ENCODE assay signal across 20 mouse cellular contexts in the genomic region with DNA sequence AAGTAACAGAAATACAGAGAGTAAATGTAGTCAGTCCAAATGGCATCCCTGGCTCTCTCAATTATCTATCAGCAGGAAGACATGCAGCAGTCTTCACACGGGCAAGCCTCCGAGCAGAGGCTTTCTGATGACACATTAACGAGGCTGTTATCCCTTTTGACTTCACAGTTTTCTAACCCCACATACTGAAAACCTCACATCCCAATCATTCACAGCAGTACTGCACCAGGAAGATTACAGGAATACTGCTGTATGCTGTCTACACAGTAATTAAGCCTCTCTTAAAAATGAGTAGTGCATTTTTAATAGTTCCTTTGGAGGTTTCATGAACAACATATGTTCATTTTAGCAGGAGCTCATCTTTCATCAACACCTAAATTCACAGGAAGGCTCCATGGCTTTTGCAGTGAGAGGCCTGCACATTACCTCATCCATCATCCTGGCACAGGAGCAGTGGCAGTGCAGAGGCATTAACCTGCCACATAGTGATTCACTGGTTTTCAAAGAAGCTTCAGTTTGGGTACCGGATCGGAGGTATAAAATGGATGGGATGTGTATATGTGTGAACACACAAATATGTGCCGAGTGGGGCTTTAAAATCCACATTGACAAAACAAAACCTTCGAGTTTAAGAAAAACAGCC.
DNase-seq lines count a peak whose midpoint lies in the region; ATAC-seq lines count a peak whose summit lies in the region.
"Had no signal": no experiment of that assay in that cellular context is flagged by ENCODE, and none has a peak within 500 bp of the region (broad histone marks: within the 10 kb centered on the region; RNA-seq: fewer than 3 reads in every experiment).

No protein-coding gene starts in this region.

- H3K36me3 ChIP-seq in forebrain, embryonic 16.5 days (ENCODE audit: control insufficient read depth, insufficient read depth), result no peaks in the 10 kb centered on the region
- H3K36me3 ChIP-seq: limb, embryonic 15.5 days had no signal

- peak; percentile 9 for DNase-seq in brain, adult 2 months (ENCODE audit: low read depth, low spot score)
- peak; percentile 24 for DNase-seq in embryo, embryonic 10 days (ENCODE audit: low spot score)
- DNase-seq in mesoderm, embryonic 11.5 days (ENCODE audit: low read depth, low spot score), result peak; percentile 57
- DNase-seq in testis, postnatal 14 days (ENCODE audit: low spot score), result no peak
- DNase-seq in gastrocnemius, adult 8-10 months (ENCODE audit: low spot score in 2 of 2), result no peak
- no peak for DNase-seq in B cell, adult 2 months
- DNase-seq: adrenal gland, adult 2 months; cerebellum, adult 9-11 months; gastrocnemius, adult 2 months; heart, adult 2 months; heart, postnatal 14 days; kidney, postnatal 14 days; layer of hippocampus, adult 9-11 months; lung, embryonic 14.5 days; right cerebral cortex, postnatal 25 days had no signal

- H3K27ac ChIP-seq in forebrain, embryonic 16.5 days (ENCODE audit: low read length), result no peak overlapping the region
- H3K27ac ChIP-seq: gastrocnemius, adult 2 months; heart, adult 2 months; limb, embryonic 15.5 days; macrophage had no signal

- H3K9ac ChIP-seq in forebrain, embryonic 16.5 days (replicated peaks; ENCODE audit: low read depth, low read length), result no peak overlapping the region
- H3K9ac ChIP-seq: limb, embryonic 15.5 days; lung, embryonic 14.5 days had no signal

- H3K4me2 ChIP-seq in forebrain, embryonic 16.5 days (ENCODE audit: low read length), result no peak overlapping the region
- H3K4me2 ChIP-seq: limb, embryonic 15.5 days; lung, embryonic 14.5 days had no signal

- ATAC-seq in forebrain, embryonic 16.5 days, result 0 out of 2 replicates have a peak, but pooled peaks have one; percentile 54
- ATAC-seq: CD4-positive, CD25-positive, alpha-beta regulatory T cell, adult 4 months; intestine, embryonic 16.5 days had no signal

- H3K27me3 ChIP-seq in forebrain, embryonic 16.5 days (replicated peaks; ENCODE audit: control insufficient read depth, insufficient read depth, low read length), result no peaks in the 10 kb centered on the region
- H3K27me3 ChIP-seq: limb, embryonic 15.5 days had no signal

- no peaks in the 10 kb centered on the region for H3K9me3 ChIP-seq in forebrain, embryonic 16.5 days (ENCODE audit: control insufficient read depth, low read length)
- H3K9me3 ChIP-seq: limb, embryonic 15.5 days had no signal

- no peaks in the 10 kb centered on the region for H3K4me1 ChIP-seq in forebrain, embryonic 16.5 days (replicated peaks; ENCODE audit: control insufficient read depth, insufficient read depth, low read length)
- H3K4me1 ChIP-seq: limb, embryonic 15.5 days had no signal

- H3K4me3 ChIP-seq in forebrain, embryonic 16.5 days (replicated peaks; ENCODE audit: low read length), result no peak overlapping the region
- H3K4me3 ChIP-seq: gastrocnemius, adult 2 months; heart, adult 2 months; limb, embryonic 15.5 days had no signal

- 49% methylated on average over 7 of the region's 7 CpGs for WGBS in forebrain, embryonic 16.5 days

Comparison
In these comparisons a context has a peak if more than half of its experiments do, and no peak if none do; other contexts are left out.
1. DNase-seq: peak in brain, adult 2 months (single experiment), embryo, embryonic 10 days (single experiment) and mesoderm, embryonic 11.5 days (single experiment); none in testis, postnatal 14 days (single experiment), gastrocnemius, adult 8-10 months (0 of 2) and B cell, adult 2 months (0 of 2).